Mouse (Mus musculus): ENCODE results near the gene Actg1.

Actg1 gene

DNA sequence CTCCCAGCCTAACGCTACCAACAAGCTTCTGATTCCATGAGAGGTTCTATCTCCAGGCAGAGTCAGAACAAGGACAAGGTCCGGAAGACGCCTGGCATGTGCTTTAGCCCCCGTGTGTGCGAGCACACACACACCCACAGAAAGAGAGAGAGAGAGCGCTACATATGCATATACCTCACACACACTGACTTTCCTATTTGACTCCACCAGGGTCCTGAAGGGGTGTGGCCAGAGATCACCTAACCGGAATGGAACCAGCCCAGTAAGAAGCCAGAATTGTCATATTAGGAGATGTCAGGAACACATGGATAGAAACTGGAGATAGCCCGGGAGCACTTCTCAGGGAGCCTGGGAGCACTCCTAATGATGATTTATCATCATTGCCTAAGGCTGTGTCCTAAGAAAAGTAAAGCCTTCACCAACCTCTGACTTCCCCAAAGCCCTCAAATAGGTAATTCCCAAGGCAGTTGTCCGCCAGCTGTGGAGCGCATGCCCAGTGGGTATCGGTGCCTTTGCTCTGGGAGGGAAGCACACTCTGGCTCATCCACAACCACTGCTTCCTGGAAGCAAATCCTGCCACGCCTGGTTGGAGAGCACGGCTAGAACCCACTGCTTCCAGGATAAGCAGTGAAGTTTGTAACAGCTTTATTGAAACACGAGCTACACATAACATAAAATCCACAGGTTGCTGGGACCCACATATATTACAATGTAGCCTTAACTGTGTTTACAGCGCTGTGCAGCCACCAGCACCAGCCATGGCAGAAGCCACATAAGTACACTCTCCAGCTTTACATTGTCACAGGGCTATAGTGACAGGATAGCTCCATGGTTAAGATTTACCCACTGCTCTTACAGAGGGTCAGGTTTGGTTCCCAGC is 39.7 kb downstream of the Actg1 start:
- DNase-seq (ENCODE audit: low spot score), result peak; percentile 2

DNA sequence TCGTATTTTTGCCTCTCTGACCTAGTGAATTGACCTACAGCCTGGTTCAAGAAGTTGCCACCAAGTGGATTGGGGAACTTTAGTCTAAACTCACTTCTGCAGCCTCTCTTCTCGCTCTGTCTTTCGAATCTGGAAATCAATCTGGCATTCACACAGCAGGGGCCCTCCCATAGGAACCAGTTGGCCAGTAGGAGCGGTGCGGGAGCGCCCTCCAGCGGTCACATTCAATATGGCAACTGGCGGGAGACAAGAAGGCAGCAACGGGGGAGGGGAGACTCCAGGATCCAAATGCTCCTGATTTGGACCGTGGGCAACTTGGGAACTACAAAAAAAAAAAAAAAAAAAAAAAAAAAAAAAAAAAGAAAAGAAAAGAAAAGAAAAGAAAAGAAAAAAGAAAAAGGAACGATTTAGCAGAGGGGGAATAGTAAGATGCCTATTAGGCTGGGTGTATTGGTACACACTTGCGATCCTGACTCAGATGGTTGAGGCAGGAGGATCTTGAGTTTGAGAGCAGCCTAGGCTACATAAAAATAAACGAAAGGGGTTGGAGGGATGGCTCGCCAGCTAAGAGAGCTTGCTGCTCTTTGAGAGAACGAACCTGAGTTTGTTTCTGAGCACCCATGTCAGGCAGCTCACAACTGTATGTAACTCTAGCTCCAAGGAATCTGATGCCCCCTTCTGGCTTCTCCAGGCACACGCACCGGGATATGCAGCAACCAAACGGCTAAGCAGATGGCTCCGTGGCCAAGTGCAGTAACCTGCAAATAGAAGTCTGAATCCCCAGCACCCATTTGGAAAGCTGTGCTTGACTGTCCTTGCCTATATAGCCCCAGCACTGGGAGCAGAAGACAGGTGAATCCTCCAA is 40.5 kb downstream of the Actg1 start:
- peak; percentile 98 for DNase-seq (ENCODE audit: low spot score)

DNA sequence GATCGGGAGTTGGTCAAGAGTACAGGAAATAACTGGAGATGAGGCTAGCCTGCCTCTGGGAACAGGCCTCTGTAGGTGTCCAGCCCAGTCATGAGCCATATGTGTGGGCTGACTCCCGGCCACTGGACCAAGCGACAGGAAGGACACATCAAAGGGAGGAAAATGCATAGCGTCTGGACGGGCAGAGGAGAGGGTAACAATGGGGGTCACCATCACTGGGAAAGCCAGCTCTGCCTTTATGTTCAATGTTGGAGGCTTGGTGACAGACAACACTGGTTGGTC is 41.3 kb downstream of the Actg1 start:
- DNase-seq (ENCODE audit: low spot score), result no peak

GRCm38 (mm10) chr11:120306366-120307131 is 41.8 kb downstream of the Actg1 start:
- no peak for DNase-seq (ENCODE audit: low spot score)

DNA sequence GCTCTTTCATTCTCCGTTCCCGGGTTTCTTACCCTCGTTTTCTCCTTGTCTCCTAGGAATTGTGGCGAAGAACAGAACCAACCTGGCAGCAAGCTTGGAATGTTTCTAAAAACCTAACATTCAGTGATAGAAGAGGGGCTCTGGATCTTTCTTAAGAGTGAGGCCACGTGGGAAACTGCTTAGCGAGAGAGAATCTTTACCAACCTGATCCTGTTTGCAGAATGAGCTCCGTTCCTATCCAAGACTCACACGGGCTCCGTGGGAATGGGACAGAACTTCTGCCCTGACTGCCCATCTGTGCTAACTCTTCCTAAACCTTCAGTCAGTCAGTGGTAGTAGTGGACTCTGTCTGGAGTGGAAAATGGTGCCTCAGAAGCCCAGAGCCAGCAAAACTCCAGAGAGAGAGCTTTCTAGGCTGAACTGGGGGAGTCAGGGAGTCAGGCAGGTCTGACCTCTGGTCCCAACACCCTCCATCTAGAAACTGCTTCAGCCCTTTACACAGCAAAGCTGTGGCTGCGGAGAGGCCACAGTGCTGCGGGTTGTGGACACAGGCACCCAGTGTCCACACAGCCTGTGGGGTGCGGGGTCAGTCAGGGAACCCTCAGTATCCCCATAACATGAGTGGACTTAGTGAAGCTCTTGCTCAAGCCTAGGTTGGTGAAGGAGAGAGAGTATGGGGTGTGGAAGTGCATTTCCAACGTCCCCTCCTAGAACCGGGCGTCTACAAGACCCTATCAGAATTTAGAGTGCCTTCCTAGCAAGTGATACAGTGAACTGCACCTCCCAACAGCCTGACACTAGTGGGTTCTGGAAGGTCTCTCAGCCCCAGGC is 42.6 kb downstream of the Actg1 start:
- DNase-seq (ENCODE audit: low spot score), result no peak

DNA sequence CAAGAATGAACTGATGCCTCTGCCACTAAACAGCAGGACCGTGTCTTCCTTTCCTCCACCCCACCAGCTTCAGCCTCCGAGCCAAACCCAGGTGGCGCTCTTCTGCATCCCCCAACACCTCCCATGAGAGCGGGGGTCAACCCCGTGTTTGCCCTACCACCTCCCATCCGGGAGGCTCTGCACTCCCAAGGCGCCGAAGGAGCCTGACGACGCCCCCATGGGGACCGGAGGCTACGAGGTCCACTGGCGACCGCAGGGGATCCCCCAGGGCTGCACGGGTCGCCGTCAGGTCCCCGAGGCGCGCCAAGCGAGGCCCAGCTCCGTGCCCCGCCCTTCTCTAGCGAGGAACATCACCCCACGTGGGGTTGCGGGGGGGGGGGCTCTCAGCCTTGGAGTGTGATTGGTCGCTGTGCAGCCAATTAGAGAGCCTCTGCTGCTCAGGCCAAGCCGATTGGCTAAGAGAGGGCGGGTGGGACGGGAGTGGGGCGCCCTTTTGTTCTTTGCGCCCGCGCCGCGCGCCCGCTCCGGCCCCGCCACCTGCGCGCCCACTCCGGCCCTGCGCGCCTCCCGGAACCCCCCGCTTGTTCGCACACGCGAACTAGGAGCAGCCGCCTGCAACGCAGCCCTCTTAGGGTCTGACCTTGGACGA is 43.3 kb downstream of the Actg1 start:
- peak; percentile 99 for DNase-seq (ENCODE audit: low spot score)

GRCm38 (mm10) chr11:120304350-120304694 is 44.0 kb downstream of the Actg1 start:
- DNase-seq (ENCODE audit: low spot score), result no peak

DNA sequence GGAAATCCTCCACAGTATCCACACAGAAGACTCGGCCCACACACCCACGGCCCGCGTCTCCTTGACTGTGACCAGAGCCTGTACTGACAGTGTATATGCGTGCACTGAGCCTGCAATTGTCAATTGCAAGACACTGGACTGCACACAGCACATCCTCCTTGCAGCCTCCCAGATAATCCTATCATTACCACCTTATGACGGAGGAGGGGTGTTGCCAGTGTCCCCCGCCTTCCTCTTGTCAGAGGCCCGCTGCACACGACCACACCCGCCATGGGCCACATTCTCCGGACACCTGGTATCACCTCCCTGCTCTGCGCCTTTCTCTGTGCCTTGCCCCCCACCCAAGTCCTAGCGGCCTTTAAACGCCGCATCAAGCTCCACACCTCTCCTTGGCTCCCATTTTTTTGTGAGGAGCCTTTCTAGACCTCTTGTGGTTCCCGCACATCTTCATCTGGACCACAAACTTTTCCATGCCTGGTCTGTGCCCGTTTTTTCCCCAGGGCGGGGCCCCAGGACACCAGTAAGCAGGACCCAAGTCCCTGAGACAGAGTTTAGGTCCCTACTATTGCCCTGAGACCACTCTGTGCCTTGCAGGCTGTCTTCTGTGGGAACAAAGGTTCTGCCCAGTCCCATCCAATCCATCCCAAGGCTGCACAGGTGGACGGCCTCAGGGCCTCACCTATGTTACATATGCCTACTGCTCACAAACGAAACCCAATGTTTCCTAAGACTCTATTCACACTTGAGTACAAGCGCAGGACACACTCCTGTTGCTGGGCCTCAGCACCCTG is 44.6 kb downstream of the Actg1 start:
- no peak for DNase-seq (ENCODE audit: low spot score)

GRCm38 (mm10) chr11:120303119-120303518 is 45.2 kb downstream of the Actg1 start:
- no peak for DNase-seq (ENCODE audit: low spot score)

- DNase-seq (ENCODE audit: low spot score), result no peak
Observed at GRCm38 (mm10) chr11:120299484-120299883, 48.9 kb downstream of the Actg1 start.

- DNase-seq (ENCODE audit: low spot score), result no peak
Observed at GRCm38 (mm10) chr11:120298441-120299141, 49.8 kb downstream of the Actg1 start.

- DNase-seq (ENCODE audit: low spot score), result no peak
Observed at GRCm38 (mm10) chr11:120297767-120298166, 50.6 kb downstream of the Actg1 start.

- peak; percentile 46 for DNase-seq (ENCODE audit: low spot score)
Observed at GRCm38 (mm10) chr11:120296305-120297144, 51.8 kb downstream of the Actg1 start.

All from retina, embryonic 14.5 days (tissue).